Mouse (Mus musculus) G1E (cell line): Measurements from ENCODE around the gene Spns2.

ENCODE experiments used
- CTCF ChIP-seq: IDR thresholded peaks from 2 replicates; pipeline ENCODE4 v1.5.1; 2012; ENCODE audit warnings: low read depth, low read length, inconsistent platforms, mixed read lengths
- TAL1 ChIP-seq: conservative IDR thresholded peaks from 2 replicates; pipeline ENCODE4 v1.6.1; 2012; ENCODE audit warnings: low read depth, low read length, inconsistent platforms, mixed read lengths

GRCm38 (mm10) chr11:72473540-72473939 lies 16.2 kb downstream of the Spns2 start:
- no peak for TF ChIP-seq CTCF
- TF ChIP-seq TAL1, result no peak
